Mouse (Mus musculus) induced T-regulatory cell, adult 2 months (primary cell): Measurements from ENCODE around the gene Sh3yl1.

ENCODE experiments used
- DNase-seq: peaks from one replicate; pipeline ENCODE4 v3.0.0-alpha.2; 2012; ENCODE audit warnings: low read depth

Sh3yl1 gene

DNA sequence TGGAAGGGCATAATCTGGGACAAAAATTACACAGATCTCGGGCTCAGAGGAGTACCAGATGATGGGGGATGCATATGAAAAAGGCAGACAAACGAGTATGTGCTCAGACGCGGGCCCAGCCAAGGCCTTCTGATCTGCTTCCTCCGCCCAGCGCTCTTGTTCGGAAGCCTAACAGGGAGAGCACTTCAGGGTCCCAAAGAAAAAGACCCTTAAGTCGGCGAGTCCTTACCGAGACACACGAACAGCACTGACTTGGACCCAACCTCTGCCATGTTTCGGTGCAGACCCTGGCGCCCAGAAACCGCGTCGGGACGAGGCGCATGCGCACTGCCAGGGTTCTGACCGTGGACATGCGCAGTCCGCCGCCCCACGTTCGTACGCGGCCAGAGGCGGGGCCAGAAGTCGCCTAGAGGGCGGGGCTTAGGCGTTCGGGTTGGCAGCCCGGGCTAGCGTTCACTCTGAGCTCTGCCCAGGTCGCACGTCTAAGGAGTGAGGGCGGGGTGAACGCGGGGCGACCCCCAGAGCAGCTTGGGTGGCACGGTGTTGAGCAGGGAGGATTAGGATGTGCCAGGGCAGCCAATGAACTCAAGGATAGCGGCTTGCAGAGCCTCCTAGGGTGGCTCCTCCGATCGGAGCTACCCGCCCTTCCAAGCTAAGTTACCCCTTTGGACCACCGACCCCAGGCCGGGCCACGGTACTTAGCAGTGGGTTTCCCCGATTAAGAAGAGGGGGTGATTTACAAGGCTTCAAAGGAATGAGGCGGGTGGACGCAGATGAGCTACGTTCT is at the start of gene Sh3yl1, which contains the start of gene Acp1:
TSS of gene Sh3yl1 (plus strand) at position 408 of the 787 bp plus-strand sequence.
TSS of gene Acp1 (minus strand) at position 329 of the 787 bp plus-strand sequence.
- peak; percentile 94 for DNase-seq

DNA sequence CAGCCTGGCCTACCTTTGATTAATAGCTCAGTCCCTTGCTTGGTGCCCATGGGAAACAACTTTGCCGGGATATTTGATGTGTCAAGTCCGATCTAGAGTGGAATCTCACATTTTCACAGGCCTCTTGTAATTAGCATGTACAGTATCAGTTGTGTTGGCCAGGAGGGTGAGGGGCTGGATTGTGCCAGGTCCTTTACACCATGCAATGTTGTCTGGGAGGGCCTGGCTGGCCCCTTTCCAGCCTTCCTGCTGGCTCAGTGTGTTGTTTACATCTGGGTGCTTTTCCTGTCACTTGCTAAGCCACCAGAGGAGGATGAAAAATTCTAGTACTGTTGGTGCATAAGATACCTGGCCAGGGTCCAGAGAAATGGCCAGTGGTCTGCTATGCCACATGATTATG is 47.1 kb upstream of the Sh3yl1 start:
- no peak for DNase-seq

DNA sequence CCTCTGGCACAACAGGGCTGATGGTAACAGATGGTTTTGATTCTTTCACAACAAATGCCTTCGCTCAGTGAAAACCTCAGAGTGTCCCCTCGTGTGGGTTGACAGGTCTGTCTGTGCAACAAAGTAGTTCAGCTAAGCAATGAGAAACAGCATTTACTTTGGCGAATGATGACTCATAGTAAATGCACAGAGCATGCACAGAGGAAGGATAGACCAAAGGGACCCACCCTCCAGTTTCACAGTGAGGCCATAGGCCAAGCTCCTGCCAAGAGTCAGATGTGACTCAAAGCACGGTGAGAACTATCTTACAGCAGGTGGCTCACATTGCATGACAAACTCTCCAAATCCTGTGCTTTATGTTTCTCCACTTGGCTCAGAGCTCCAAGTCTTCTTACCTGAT is 45.7 kb upstream of the Sh3yl1 start:
- no peak for DNase-seq

DNA sequence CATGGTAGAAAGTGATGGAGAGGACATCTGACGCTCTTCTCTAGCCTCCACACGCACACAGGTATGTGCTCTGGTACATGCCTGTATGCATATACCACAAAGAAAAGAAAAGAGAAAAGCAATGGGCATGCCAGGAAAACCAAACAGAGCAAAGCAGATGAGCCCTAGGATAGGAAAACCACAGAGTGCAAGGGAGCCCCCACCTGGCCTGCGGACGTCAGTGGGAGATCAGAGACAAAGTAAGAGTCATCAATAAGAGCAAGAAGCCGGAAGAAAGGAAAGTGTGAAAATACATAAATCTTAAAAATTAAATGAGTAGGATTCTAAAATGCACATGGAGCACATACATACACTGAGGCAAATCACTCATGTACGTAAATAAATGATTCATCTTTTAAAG is 32.0 kb upstream of the Sh3yl1 start:
- no peak for DNase-seq

DNA sequence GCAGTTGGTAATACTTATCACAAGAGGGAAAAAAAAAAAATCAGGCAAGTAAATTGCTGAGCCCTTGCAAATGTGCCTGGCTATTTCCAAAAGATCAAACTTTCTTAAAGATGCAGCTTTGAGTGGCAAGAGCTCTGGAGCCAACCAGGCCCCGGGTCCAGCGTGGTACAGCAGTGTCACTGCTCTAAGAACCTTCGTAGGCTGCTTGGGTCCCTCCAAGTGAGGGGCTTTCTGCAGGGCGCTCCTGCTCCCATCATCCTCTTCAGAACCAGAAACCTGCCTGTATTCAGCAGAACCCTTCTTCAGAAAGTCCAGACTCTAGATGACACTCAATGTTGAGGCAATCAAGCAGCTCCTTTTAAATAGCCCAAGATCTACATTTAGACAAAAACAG is 27.9 kb upstream of the Sh3yl1 start:
- DNase-seq = no peak

DNA sequence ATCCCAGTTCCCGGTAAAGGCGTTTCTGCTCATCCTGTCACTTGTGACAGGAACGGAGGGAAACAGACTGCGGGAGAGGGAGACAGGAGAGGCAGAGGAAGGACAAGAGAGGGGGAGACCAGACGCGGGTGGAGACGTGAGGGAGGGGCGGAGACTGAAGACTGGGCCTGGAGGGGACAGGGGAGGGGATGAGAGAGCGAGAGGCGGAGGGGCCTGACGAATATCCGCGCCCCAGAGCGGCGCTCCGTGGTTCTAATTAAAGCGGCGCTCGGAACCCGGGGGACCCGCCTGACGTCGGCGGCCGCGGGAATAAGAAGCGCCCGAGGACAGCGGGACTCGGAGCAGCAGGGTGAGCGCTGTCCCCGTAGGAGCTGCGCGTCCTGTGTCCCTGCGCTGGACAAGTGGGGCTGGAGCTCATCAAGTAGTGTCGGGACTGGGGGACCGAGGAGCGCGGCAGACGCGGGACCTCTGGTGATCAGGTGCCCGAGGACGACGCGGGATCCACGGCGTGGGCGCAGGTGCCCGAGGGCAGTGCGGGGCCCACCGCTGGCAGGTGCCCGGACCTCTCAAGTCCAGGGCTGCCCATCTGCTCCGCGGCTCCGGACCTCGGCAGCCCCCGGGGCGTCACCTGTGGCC is 27.4 kb upstream of the Sh3yl1 start, which contains the start of gene Alkal2:
TSS of gene Alkal2 (plus strand) at position 337 of the 636 bp plus-strand sequence.
- DNase-seq = no peak

DNA sequence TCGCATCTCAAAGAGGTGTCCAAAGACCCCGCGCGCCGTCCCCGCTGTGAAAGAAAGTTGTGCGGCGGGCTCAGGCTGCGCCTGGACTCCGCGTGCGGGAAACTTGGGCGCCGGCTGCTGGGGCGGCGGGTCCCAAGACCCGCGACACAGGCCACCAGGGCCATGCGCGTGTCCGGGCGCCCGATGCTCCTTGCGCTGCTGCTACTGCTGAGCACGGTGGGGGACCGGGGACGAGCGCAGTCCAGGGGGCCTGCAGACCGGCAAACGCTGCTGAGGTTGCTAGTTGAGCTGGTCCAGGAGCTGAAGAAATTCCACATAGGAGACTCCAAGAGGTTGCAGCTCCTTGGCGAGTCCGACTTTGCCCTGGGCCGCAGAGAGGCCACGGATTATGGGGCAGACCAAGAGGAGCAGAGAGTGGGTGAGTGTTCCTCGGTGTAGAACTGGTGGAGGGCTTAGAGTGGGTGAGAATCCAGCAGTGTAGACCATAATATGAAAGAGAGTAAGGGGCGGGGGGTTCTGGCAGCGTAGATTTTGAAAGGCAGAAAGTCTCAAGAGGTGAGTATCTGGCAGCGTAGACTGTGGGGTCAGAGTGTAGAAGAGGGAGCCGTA is 26.7 kb upstream of the Sh3yl1 start:
- DNase-seq = no peak

DNA sequence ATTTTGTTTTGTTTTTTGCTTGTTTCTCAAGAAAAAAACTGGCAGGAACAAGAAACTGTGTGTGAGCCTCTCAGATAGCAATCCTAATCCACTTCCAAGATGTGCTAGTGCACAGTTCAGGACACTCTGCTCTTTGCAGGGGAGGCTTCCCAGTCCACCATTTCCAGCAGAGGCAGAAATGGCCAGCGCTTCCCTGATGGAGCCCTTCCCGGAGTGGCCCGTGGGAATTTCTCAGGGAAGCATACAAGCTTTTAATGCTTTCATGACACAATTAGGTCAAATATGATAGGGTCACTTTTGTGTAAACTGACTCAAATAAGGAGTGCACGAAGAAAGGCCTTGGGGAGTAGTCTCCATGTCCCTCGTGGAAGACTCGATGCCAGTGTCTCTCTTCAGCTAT is 25.6 kb upstream of the Sh3yl1 start:
- no peak for DNase-seq

DNA sequence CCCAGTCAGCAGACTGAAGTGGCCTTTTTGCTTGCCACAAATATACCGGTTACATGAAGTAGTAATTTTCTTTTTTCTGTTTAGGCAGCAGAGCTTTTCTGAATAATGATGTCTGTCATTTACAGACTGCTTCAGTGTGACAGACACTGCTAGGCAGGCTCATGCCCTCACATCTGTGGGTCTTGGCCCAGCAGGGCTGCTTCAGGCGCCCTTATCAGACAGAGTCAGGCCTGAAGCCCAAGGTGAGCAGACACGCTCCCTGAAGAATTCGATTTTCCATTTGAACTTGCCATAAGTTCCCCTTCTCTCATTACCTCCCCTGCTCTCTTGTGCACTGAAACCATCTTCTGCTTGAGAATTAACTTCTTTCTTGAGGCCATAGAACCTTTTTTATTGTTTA is 23.5 kb upstream of the Sh3yl1 start:
- DNase-seq = no peak

DNA sequence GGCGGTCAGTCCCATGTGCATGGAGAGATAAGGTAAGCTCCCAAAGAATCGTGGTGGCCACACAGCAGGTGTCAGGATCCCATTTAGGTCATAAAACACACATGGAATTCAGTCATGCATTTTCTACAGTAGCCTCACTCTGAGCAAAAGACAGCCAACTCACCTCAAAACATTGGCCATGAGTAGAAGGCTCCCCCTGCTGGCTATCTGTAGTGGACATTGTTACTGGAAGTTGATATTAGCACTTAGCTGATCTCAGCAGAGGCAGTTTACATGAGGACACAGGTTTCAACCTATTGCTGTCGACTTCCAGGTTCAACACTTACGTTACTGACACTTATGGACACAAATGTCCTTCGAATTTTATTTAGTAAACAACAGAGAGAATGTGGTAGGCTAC is 21.4 kb upstream of the Sh3yl1 start:
- DNase-seq = peak; percentile 56

DNA sequence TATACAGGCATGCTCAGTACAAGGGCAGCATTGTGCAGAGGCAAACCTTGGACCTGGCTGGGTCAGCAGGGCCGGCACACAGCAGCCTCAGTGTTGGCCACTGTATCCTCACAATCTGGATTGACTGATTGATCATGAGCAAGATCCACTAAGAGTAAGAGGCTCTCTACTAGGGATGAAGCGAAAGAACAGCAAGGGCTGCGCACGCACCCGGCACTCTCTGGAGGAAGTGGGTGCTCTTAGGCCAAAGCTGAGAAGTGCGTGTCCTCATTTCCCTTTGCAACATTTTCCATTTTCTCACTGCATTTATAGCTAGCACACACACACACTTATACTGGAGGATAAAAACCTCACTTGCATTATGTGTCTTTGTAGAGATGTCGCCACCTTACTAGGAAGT is 20.0 kb upstream of the Sh3yl1 start:
- DNase-seq = no peak

DNA sequence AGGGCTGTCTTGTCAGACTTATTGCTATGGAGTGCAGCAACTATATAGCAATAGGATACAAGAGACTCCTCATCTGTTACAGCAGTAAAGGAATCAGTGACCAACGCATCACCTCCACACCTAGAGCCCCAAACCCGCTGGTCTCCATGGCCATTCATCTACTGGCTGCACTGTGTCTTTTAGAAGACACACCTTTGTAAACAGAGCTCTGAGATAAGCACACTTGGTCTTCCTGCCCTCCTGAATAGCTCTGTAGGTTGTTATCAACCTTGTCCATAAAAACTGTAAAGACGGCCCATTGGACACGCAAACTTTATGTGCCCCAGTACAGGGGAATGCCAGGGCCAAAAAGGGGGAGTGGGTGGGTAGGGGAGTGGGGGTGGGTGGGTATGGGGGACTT is 14.4 kb upstream of the Sh3yl1 start:
- DNase-seq = no peak

DNA sequence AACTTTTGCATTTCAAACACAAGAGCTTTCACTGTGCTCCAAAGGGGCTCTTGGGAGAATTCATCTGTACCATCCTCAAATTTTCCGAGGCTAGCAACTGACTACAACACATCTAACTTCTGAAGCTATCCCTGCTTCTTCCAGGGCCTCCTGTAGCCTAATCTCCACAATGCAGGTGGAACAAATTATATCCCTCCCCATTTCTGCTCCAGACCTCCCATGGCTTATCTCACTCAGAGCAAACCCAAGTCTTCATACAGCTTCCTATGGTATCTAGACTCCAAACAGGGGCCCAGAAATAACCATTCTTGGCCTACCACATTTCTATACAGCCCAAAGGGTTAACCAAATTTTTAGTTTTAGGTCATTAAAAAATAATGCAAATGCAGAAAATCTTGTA is 2.8 kb upstream of the Sh3yl1 start:
- DNase-seq = no peak

DNA sequence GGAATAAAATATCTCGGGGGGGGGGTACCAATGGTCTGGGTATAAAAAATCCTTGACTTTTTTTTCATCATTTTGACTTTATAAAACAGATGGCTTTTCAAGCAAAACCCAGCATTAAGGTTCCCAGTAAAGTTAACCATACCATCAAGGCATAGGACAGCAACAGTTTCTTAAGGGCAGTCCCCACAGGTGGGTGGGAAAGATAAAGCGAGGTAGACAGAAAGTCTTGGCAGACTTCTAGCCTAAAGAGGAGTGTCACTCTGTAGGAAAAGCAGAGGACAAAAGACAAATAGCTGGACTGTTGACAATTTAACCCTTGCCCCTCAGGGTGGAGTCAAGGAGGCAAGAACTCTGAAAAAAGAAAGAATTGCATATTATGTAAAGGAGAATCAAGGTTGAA is 1.6 kb upstream of the Sh3yl1 start:
- no peak for DNase-seq

DNA sequence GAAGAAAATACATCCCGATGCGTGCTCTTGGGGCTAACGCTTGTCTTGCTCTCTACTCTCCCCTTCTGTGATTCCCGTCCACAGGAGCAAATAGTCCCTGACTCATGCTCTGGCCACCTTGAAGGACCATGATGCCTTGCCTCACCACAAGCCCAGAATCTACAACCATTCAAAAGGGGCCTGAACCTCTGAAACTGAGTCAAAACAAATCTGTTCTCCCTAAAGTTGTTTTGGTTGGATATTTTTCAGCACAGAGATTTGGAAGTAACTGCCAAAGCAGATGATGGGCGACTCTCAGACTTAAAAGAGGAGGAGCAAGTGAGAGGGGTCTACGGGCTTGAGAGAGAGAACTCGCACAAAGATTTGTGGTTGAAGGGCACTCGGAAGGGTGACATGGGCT is 608 bp upstream of the Sh3yl1 start:
- no peak for DNase-seq

DNA sequence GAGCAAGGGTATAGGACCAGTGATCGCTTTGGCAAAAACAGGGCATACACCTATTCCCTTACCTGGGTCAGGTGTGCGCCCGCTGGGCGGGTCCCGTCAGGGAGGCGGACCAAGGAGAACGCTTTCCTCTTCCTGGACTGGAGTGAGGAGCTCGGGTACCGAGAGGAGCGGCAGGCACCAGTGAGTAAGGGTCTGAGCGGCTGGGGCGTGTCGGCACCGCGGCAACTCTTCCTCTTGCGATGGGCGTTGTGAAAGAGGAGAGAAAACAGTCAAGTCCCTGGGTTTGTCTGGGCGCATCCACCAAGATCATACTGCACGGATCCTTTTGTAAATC is 547 bp downstream of the Sh3yl1 start:
- peak; percentile 60 for DNase-seq

DNA sequence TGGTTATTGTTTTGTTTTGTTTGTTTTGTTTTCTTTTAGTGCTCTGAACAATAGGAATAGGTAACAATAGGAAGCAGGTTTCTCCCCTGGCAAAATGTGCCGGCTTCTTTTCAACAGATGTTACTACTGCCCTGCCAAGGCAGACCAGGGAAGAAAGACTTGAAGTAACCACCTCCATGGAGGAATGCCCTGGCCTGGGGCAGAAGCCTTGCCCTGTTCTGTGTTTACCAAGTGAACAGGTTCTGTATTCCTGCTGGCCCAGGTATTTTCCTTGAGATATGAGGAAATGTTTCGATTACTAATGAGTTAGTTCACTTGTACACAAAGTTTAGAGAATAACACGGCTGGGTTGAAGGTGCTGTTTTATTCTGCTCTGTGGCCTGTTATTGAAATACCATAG is 1.4 kb downstream of the Sh3yl1 start:
- DNase-seq = peak; percentile 16

DNA sequence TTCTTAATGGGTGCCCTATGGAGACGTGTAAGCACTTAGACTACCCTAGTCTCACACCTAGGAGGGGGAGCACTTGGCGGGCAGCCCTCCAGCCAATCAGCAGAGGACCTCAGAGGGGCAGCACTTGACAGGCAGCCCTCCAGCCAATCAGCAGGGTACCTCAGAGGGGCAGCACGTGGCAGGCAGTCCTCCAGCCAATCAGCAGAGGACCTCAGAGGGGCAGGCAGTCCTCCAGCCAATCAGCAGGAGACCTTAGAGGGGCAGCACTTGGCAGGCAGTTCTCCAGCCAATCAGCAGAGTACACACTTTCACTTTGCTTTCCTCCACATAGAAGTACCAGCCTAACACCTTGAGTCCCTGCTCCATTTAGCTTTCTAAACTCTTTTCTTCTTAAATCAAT is 10.9 kb downstream of the Sh3yl1 start:
- peak; percentile 8 for DNase-seq

DNA sequence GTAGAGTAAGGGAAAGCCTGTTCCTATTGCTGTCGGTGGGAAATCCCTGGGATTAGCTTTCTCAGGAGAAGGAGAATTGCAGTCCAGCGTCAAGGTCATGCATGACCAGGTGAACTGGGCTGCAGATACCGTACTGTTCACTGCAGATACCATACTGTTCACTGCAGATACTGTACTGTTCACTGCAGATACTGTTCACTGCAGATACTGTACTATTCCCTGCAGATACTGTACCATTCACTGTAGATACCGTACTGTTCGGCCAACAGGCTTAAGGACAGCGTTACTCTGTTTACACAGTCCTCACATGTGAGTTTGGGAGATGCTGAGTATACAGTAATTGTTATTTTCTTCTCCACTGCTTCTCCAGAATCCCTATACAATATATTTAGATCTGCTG is 16.7 kb downstream of the Sh3yl1 start:
- no peak for DNase-seq

DNA sequence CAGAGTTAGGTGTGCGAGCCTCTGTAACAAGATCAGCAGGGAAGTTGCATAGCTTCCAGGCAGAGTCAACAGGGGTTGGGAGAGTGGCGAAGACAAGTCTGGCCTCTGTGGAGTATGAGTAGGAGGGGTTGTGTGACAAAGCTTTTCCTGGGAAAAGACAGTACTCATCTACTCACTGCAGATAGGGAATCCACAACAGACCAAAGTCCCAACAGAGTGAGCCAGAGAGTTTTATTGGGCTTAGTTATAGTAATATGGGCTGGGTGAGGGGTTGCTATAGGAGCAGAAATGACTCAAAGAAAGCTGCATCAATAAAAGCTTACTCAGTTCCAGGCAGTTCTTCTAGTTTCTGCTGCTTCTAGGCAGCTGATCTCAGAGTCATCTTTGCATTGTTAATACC is 21.8 kb downstream of the Sh3yl1 start:
- DNase-seq = no peak

DNA sequence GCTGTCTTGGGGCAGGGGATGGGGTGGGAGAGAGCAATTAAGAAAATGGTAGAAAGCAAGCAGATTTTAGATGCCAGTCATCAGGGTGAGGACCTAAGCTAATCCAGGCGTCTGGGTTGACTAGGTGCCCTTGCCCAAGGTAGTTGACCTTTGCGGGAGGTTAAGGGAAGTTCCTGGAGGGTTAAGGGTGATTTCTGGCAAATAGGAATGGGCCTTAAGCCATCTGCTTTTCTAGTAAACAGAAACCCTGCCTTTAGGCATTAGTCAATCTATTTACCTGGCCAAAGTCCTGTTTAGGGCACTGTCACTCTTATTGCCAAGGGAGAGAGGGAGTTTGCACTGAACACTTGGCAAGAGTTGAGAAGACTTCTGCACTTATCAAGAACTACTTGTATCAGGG is 25.4 kb downstream of the Sh3yl1 start:
- no peak for DNase-seq

DNA sequence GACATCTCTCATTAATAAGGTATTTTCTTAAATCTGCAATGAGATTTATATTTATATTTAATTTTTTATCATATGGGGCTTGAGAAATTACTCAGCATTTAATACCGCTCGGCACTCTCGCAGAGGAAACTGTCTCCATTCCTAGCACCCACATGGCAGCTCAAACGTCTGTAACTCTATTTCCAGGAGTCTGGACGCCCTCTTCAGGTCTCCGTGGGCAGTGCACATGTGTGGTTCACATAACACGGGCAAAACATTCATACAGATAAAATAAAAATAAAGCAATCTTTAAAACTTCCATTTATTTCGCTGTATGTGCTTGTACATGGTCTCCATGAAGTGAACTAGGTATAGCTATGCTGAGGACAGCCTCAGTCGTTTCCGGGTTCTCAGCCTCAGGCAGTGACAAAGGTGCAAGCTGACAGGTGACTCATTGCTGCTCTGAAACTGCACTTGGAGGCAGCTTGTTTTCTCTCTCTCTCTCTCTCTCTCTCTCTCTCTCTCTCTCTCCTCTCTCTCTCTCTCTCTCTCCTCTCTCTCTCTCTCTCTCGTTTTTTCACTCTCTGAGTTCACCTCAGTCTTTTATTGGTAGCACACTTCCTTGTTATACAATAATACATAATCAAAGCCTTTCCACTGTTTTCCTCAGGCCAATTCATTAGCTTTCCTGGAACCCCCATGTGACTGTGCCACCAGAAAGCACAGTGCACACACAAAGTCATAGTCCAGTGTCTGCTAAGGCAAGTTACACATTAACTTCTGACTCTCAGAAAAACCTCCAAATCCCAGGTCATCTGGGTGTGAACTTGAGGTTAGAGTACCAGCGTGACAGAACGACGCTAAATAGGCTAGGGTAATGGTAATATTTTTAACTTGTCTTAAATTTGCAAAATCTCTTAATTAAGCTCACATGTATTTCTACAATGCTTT is 31.9 kb downstream of the Sh3yl1 start:
- DNase-seq = no peak
